Mouse (Mus musculus): ENCODE measurements around the gene Fbxo17. TPM values are rescaled to one million over a fixed set of nuclear protein-coding genes. Genes with fewer than 3 reads are reported as not detected.
A peak's percentile ranks its signal among the peaks of the same experiment; 100 is the strongest.

The Fbxo17 gene
- total and polyA plus RNA-seq, 2 experiments from 2014 or later: 5.1 to 7.8 TPM

DNA sequence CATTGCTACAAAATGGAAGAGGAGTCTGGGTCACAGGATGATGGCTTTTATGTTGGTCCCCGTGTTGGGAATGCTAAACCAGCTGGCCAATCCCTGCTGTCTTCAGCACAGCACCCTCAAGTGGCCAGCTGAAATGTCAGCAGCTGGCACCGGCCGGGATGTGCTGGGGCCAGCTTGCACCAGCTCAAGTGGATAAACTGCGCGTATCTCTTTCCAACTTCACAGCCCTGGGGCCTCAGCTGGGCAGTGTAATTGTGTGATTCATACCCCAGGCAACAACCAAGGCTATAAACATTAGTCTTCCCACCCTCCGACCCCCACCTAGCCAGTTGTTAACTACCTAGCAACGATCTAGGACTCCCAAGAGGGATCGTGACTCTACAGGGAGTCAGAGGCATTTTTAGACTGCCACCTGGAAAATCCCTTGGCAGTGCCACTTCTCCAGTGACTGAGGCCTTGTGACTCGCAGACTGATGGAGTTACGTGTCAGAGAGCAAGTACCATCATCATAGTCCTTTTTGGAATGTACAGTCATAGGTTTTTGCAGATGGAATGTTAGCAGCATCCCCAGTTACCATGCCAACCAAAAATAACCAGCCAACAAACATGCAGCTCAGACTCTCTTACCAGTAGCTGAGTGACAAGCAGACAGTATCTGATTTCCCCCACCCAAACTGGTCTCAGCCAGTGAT is 11.2 kb downstream of the Fbxo17 start:
- Histone ChIP-seq H3K4me2 (ENCODE audit: low read depth, low read length) (no peak overlapping the region), H3K36me3 (replicated peaks; ENCODE audit: control insufficient read depth, insufficient read depth, low read length) (no peaks in the 10 kb centered on the region), H3K4me1 (ENCODE audit: control insufficient read depth, insufficient read depth) (peaks cover 6% of the 10 kb centered on the region), H3K27me3 (ENCODE audit: control insufficient read depth, insufficient read depth, low read length) (no peaks in the 10 kb centered on the region), H3K9ac (replicated peaks; ENCODE audit: low read depth, low read length) (no peak overlapping the region), H3K27ac (ENCODE audit: low read depth) (no peak overlapping the region), H3K9me3 (replicated peaks; ENCODE audit: control insufficient read depth, low read length) (peaks cover 12% of the 10 kb centered on the region), H3K4me3 (ENCODE audit: low read depth, low read length) (no peak overlapping the region)
- peak; percentile 30 for DNase-seq (ENCODE audit: low spot score)
- peak; percentile 58 for ATAC-seq (ENCODE audit: insufficient read depth, low read depth)
- TF ChIP-seq EP300 (IDR thresholded peaks at IDR 0.05; ENCODE audit: low read depth) (no peak), CTCF (IDR thresholded peaks at IDR 0.05; ENCODE audit: low read depth) (peak; percentile 40)
- 51% methylated on average over 10 of the region's 10 CpGs for WGBS

GRCm38 (mm10) chr7:28732341-28733142 is 15.9 kb downstream of the Fbxo17 start:
- H3K9me3 ChIP-seq (replicated peaks; ENCODE audit: control insufficient read depth, low read length): peaks cover 12% of the 10 kb centered on the region
- H3K27ac ChIP-seq (ENCODE audit: low read depth): no peak overlapping the region
- H3K27me3 ChIP-seq (ENCODE audit: control insufficient read depth, insufficient read depth, low read length): no peaks in the 10 kb centered on the region
- 6% methylated on average over 58 of the region's 58 CpGs for WGBS
- peak overlapping the region; percentile 32; the same call in 1 of the 2 replicates for H3K9ac ChIP-seq (replicated peaks; ENCODE audit: low read depth, low read length)
- peak overlapping the region; percentile 42 for H3K4me3 ChIP-seq (ENCODE audit: low read depth, low read length)
- TF ChIP-seq CTCF (IDR thresholded peaks at IDR 0.05; ENCODE audit: low read depth) (no peak), EP300 (IDR thresholded peaks at IDR 0.05; ENCODE audit: low read depth) (no peak)
- ATAC-seq (ENCODE audit: insufficient read depth, low read depth) (peak; percentile 84), DNase-seq (ENCODE audit: low spot score) (peak; percentile 45)
- H3K36me3 ChIP-seq (replicated peaks; ENCODE audit: control insufficient read depth, insufficient read depth, low read length): peaks cover 14% of the 10 kb centered on the region
- H3K4me1 ChIP-seq (ENCODE audit: control insufficient read depth, insufficient read depth): peaks cover 9% of the 10 kb centered on the region
- peak overlapping the region; percentile 62 for H3K4me2 ChIP-seq (ENCODE audit: low read depth, low read length)

- no peak overlapping the region for H3K9ac ChIP-seq (replicated peaks; ENCODE audit: low read depth, low read length)
Measured at GRCm38 (mm10) chr7:28733211-28733610, 16.6 kb downstream of the Fbxo17 start.

GRCm38 (mm10) chr7:28735701-28736100 is 19.1 kb downstream of the Fbxo17 start:
- Histone ChIP-seq H3K27ac (ENCODE audit: low read depth) (no peak overlapping the region), H3K36me3 (replicated peaks; ENCODE audit: control insufficient read depth, insufficient read depth, low read length) (peaks cover 19% of the 10 kb centered on the region), H3K9ac (replicated peaks; ENCODE audit: low read depth, low read length) (no peak overlapping the region), H3K27me3 (ENCODE audit: control insufficient read depth, insufficient read depth, low read length) (no peaks in the 10 kb centered on the region), H3K4me3 (ENCODE audit: low read depth, low read length) (no peak overlapping the region), H3K4me1 (ENCODE audit: control insufficient read depth, insufficient read depth) (peaks cover 10% of the 10 kb centered on the region), H3K9me3 (replicated peaks; ENCODE audit: control insufficient read depth, low read length) (peaks cover 12% of the 10 kb centered on the region), H3K4me2 (ENCODE audit: low read depth, low read length) (no peak overlapping the region)
- DNase-seq (ENCODE audit: low spot score): no peak
- 81% methylated on average over 6 of the region's 6 CpGs for WGBS
- no peak for TF ChIP-seq EP300 (IDR thresholded peaks at IDR 0.05; ENCODE audit: low read depth)
- TF ChIP-seq CTCF (IDR thresholded peaks at IDR 0.05; ENCODE audit: low read depth): no peak
- ATAC-seq (ENCODE audit: insufficient read depth, low read depth): no peak

More at GRCm38 (mm10) chr7:28733211-28733610, 16.6 kb downstream of the Fbxo17 start:
- no peak for TF ChIP-seq CTCF (IDR thresholded peaks at IDR 0.05; ENCODE audit: low read depth)
- TF ChIP-seq EP300 (IDR thresholded peaks at IDR 0.05; ENCODE audit: low read depth): no peak
- H3K4me1 ChIP-seq (ENCODE audit: control insufficient read depth, insufficient read depth): peaks cover 9% of the 10 kb centered on the region
- peak overlapping the region; percentile 62 for H3K4me2 ChIP-seq (ENCODE audit: low read depth, low read length)
- ATAC-seq (ENCODE audit: insufficient read depth, low read depth) (0 out of 2 replicates have a peak, but pooled peaks have one; percentile 2), DNase-seq (ENCODE audit: low spot score) (no peak)
- H3K36me3 ChIP-seq (replicated peaks; ENCODE audit: control insufficient read depth, insufficient read depth, low read length): peaks cover 15% of the 10 kb centered on the region
- H3K27me3 ChIP-seq (ENCODE audit: control insufficient read depth, insufficient read depth, low read length): no peaks in the 10 kb centered on the region
- H3K4me3 ChIP-seq (ENCODE audit: low read depth, low read length): peak overlapping the region; percentile 42; the same call in 1 of the 2 replicates
- 26% methylated on average over 11 of the region's 11 CpGs for WGBS
- peaks cover 12% of the 10 kb centered on the region for H3K9me3 ChIP-seq (replicated peaks; ENCODE audit: control insufficient read depth, low read length)
- H3K27ac ChIP-seq (ENCODE audit: low read depth): no peak overlapping the region

- H3K9me3 ChIP-seq (replicated peaks; ENCODE audit: control insufficient read depth, low read length): no peaks in the 10 kb centered on the region
- H3K4me2 ChIP-seq (ENCODE audit: low read depth, low read length): no peak overlapping the region
- no peak for TF ChIP-seq EP300 (IDR thresholded peaks at IDR 0.05; ENCODE audit: low read depth)
- no peak for TF ChIP-seq CTCF (IDR thresholded peaks at IDR 0.05; ENCODE audit: low read depth)
- DNase-seq (ENCODE audit: low spot score) (no peak), ATAC-seq (ENCODE audit: insufficient read depth, low read depth) (no peak)
- 96% methylated on average over 21 of the region's 21 CpGs for WGBS
- no peaks in the 10 kb centered on the region for H3K27me3 ChIP-seq (ENCODE audit: control insufficient read depth, insufficient read depth, low read length)
- H3K4me3 ChIP-seq (ENCODE audit: low read depth, low read length): no peak overlapping the region
- peaks cover 19% of the 10 kb centered on the region for H3K36me3 ChIP-seq (replicated peaks; ENCODE audit: control insufficient read depth, insufficient read depth, low read length)
- peaks cover 13% of the 10 kb centered on the region for H3K4me1 ChIP-seq (ENCODE audit: control insufficient read depth, insufficient read depth)
- no peak overlapping the region for H3K9ac ChIP-seq (replicated peaks; ENCODE audit: low read depth, low read length)
- H3K27ac ChIP-seq (ENCODE audit: low read depth): no peak overlapping the region
Measured at GRCm38 (mm10) chr7:28739829-28740228, 23.2 kb downstream of the Fbxo17 start.
